Mouse (Mus musculus): Measurements from ENCODE around the gene Wdcp.

GRCm38 (mm10) chr12:4793718-4794117 is 49.4 kb upstream of the Wdcp start:
- TF ChIP-seq CTCF (IDR thresholded peaks at IDR 0.05; ENCODE audit: low read depth, low read length): no peak
- no peak for TF ChIP-seq POLR2AphosphoS5 (IDR thresholded peaks at IDR 0.05; ENCODE audit: insufficient replicate concordance, low read depth, low read length)
- no peak for TF ChIP-seq TAL1 (conservative IDR thresholded peaks at IDR 0.05; ENCODE audit: low read depth, low read length)

All from G1E (cell line).